Mouse (Mus musculus) neural tube, embryonic 15.5 days (tissue): Measurements from ENCODE around the gene Lrrc1. TPM values are rescaled to one million over a fixed set of nuclear protein-coding genes. Genes with fewer than 3 reads are reported as not detected.

Experiments
- ATAC-seq: fragments of 200-750 bp; cut with Nextera tagmentation; 2 replicates; pipeline ENCODE4 v1.8.0; 2017; ENCODE audit warnings: mild to moderate bottlenecking, moderate TSS enrichment, moderate library complexity; ENCODE audit not compliant: low FRiP score
- H3K27ac ChIP-seq: fragments of 300-500 bp; sonication (generic); replicated peaks from 2 replicates; pipeline ENCODE4 v1.5.1; 2015; ENCODE audit warnings: mild to moderate bottlenecking, inconsistent platforms
- H3K27me3 ChIP-seq: fragments of 300-500 bp; sonication (generic); replicated peaks from 2 replicates; pipeline ENCODE4 v1.6.1; 2015; ENCODE audit warnings: inconsistent platforms
- H3K36me3 ChIP-seq: fragments of 300-500 bp; sonication (generic); 2 replicates; pipeline ENCODE4 v1.6.1; 2015; ENCODE audit warnings: inconsistent platforms
- H3K4me1 ChIP-seq: fragments of 300-500 bp; sonication (generic); 2 replicates; pipeline ENCODE4 v1.6.1; 2015; ENCODE audit warnings: inconsistent platforms
- H3K4me2 ChIP-seq: fragments of 300-500 bp; sonication (generic); 2 replicates; pipeline ENCODE4 v1.6.1; 2015; ENCODE audit warnings: inconsistent platforms, mild to moderate bottlenecking, moderate library complexity
- H3K4me3 ChIP-seq: fragments of 300-500 bp; sonication (generic); replicated peaks from 2 replicates; pipeline ENCODE4 v1.5.1; 2015; ENCODE audit warnings: mild to moderate bottlenecking, inconsistent platforms
- H3K9ac ChIP-seq: fragments of 300-500 bp; sonication (generic); replicated peaks from 2 replicates; pipeline ENCODE4 v1.6.1; 2015; ENCODE audit warnings: mild to moderate bottlenecking, inconsistent platforms
- H3K9me3 ChIP-seq: fragments of 300-500 bp; sonication (generic); replicated peaks from 2 replicates; pipeline ENCODE4 v1.6.1; 2016; ENCODE audit warnings: inconsistent platforms
- WGBS: fragments of 180-500 bp; shearing (Covaris S2); methylation state at CpG from one replicate; pipeline ENCODE4 v1.1.7; 2015; ENCODE audit warnings: mixed read lengths; 5-methylcytosine and 5-hydroxymethylcytosine counted together
- polyA plus RNA-seq: library from polyadenylated mRNA; unstranded; fragments of >200 nt; fragmentation: Nextera tagmentation; extraction: Ambion mirVana; gene quantifications from 2 replicates; pipeline ENCODE4 v1.2.1, GENCODE M21; 2015

Lrrc1 gene
- polyA plus RNA-seq, 1 experiment from 2014 or later = 4.8 TPM

DNA sequence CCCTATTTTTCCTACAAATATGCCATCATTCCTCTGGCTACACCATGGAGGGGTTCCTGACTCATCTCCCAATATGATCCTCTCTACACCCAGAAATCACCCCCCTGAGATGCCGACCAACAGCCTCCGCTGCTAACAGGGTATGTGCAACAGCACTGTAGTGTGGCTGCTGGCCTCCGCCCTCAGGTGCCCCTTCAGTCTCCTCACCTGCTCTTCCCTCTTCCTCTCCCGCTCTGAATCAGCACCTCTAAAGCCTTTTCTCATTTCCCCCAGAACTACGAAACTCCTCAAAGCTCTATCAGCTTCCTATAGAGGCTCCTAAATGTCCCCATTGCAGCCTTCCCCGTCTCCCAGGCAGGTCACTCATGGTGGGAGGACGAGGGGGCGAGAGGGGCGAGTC, 5.4 kb downstream of the Lrrc1 start:
- 94% methylated on average over 9 of the region's 9 CpGs for WGBS
- ATAC-seq = no peak
- Histone ChIP-seq H3K4me3 (no peak overlapping the region), H3K4me2 (no peak overlapping the region), H3K9ac (no peak overlapping the region), H3K4me1 (peaks cover 40% of the 10 kb centered on the region), H3K36me3 (no peaks in the 10 kb centered on the region), H3K9me3 (no peaks in the 10 kb centered on the region), H3K27me3 (no peaks in the 10 kb centered on the region), H3K27ac (no peak overlapping the region)

DNA sequence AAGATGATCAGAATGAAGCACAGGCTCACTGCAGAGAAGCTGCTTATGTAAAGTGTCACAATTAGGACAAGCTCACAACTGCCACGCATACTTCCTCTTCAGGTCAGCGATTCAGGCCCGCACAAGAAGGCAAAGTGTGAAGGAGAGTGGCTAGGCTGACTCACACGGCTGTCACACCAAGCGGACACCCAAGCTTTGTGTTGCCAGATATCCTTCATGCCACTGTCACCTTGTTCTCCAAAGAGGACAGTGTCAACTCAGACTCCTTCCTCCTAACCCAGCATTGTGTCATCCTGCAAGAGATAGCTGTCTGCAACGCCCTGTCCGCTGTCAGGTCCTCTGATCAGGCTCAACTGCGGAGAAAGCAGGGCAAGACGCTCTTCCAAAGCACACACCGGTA, 7.3 kb downstream of the Lrrc1 start:
- no peak overlapping the region for H3K27ac ChIP-seq
- 94% methylated on average over 10 of the region's 10 CpGs for WGBS
- peaks cover 28% of the 10 kb centered on the region for H3K4me1 ChIP-seq
- no peak overlapping the region for H3K4me2 ChIP-seq
- H3K27me3 ChIP-seq = no peaks in the 10 kb centered on the region
- H3K9ac ChIP-seq = no peak overlapping the region
- ATAC-seq = no peak
- H3K9me3 ChIP-seq = no peaks in the 10 kb centered on the region
- no peak overlapping the region for H3K4me3 ChIP-seq
- no peaks in the 10 kb centered on the region for H3K36me3 ChIP-seq

- ATAC-seq = no peak
- Histone ChIP-seq H3K4me1 (peaks cover 23% of the 10 kb centered on the region), H3K27me3 (no peaks in the 10 kb centered on the region), H3K9me3 (no peaks in the 10 kb centered on the region), H3K27ac (no peak overlapping the region), H3K4me3 (no peak overlapping the region), H3K36me3 (no peaks in the 10 kb centered on the region), H3K9ac (no peak overlapping the region), H3K4me2 (no peak overlapping the region)
- 86% methylated on average over 7 of the region's 7 CpGs for WGBS
Observed at GRCm38 (mm10) chr9:77536832-77537231, 7.8 kb downstream of the Lrrc1 start.

GRCm38 (mm10) chr9:77536286-77536685, 8.4 kb downstream of the Lrrc1 start:
- WGBS = 74% methylated on average over 6 of the region's 6 CpGs
- ATAC-seq = no peak
- H3K27ac ChIP-seq = no peak overlapping the region

GRCm38 (mm10) chr9:77535021-77535744, 9.5 kb downstream of the Lrrc1 start:
- Histone ChIP-seq H3K4me1 (peaks cover 23% of the 10 kb centered on the region), H3K4me2 (peak overlapping the region; percentile 22; the same call in 1 of the 2 replicates), H3K9me3 (no peaks in the 10 kb centered on the region), H3K36me3 (no peaks in the 10 kb centered on the region), H3K4me3 (no peak overlapping the region), H3K27me3 (no peaks in the 10 kb centered on the region), H3K9ac (no peak overlapping the region), H3K27ac (no peak overlapping the region)
- no peak for ATAC-seq
- 30% methylated on average over 17 of the region's 17 CpGs for WGBS

More at GRCm38 (mm10) chr9:77536286-77536685, 8.4 kb downstream of the Lrrc1 start:
- Histone ChIP-seq H3K9ac (no peak overlapping the region), H3K36me3 (no peaks in the 10 kb centered on the region), H3K4me1 (peaks cover 23% of the 10 kb centered on the region), H3K4me2 (no peak overlapping the region), H3K27me3 (no peaks in the 10 kb centered on the region), H3K4me3 (no peak overlapping the region), H3K9me3 (no peaks in the 10 kb centered on the region)

DNA sequence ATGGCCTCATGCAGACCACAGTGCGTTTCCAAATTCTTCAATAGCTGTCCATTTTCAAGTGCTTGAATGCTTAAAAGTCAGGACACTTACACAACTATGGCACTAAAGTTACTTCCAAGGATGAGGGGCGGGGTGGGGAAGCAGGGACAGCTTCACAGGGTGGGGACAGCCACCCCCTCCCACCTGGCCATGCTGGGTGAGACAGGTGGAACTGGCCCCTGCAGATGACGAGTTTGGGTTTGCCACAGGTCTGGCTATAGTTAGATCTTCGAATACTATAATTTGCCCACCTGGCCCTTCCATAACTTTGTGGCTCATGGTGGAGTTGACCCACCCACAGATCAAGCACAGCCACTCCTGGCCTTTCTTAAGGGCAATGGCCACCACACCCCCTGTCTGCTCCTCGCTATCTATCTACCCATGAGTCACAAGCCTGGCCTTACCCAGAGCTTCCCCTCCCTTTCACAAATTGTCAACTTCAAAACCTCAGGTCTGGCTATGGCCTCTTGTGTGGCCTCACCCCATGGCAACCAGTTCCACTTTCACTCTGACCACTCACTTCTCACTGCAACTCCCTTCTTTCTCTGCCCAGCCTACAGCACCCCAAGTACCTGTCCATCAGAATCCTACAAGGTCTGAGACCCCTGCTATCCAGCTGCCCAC, 16.2 kb downstream of the Lrrc1 start:
- Histone ChIP-seq H3K4me2 (no peak overlapping the region), H3K9ac (no peak overlapping the region), H3K4me1 (peaks cover 10% of the 10 kb centered on the region; the same call in 1 of the 2 replicates), H3K27me3 (no peaks in the 10 kb centered on the region), H3K27ac (no peak overlapping the region), H3K36me3 (no peaks in the 10 kb centered on the region), H3K4me3 (no peak overlapping the region), H3K9me3 (no peaks in the 10 kb centered on the region)
- no peak for ATAC-seq
- WGBS = 91% methylated on average over 5 of the region's 5 CpGs

DNA sequence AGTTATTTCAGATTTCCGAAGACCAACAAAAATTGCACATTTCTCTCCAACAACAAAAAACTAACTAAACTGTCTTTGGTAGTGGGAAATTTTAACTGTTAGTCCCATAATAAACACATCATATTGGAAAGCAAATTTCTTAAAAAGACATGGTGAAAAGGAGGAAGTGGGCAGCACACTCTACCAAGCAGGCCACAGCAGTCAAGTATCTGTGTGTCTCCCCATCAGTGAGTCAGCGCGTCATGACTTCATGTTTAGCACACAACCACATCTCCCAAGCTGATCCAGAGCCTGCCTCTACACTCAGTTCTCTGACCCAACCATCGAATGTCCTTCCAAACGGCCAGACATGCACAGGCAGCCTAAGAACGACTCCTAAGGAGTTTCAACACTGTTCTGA, 17.5 kb downstream of the Lrrc1 start:
- Histone ChIP-seq H3K4me1 (peaks cover 10% of the 10 kb centered on the region; the same call in 1 of the 2 replicates), H3K9me3 (no peaks in the 10 kb centered on the region), H3K36me3 (no peaks in the 10 kb centered on the region), H3K4me3 (no peak overlapping the region), H3K9ac (no peak overlapping the region), H3K27ac (no peak overlapping the region), H3K27me3 (no peaks in the 10 kb centered on the region), H3K4me2 (no peak overlapping the region)
- 89% methylated on average over 6 of the region's 6 CpGs for WGBS
- no peak for ATAC-seq

- Histone ChIP-seq H3K4me1 (peaks cover 10% of the 10 kb centered on the region; the same call in 1 of the 2 replicates), H3K27me3 (no peaks in the 10 kb centered on the region), H3K9me3 (no peaks in the 10 kb centered on the region), H3K27ac (no peak overlapping the region), H3K36me3 (no peaks in the 10 kb centered on the region), H3K4me3 (no peak overlapping the region), H3K4me2 (no peak overlapping the region), H3K9ac (no peak overlapping the region)
- no peak for ATAC-seq
- WGBS = 56% methylated on average over 2 of the region's 2 CpGs
Observed at GRCm38 (mm10) chr9:77526715-77527114, 18.0 kb downstream of the Lrrc1 start.

DNA sequence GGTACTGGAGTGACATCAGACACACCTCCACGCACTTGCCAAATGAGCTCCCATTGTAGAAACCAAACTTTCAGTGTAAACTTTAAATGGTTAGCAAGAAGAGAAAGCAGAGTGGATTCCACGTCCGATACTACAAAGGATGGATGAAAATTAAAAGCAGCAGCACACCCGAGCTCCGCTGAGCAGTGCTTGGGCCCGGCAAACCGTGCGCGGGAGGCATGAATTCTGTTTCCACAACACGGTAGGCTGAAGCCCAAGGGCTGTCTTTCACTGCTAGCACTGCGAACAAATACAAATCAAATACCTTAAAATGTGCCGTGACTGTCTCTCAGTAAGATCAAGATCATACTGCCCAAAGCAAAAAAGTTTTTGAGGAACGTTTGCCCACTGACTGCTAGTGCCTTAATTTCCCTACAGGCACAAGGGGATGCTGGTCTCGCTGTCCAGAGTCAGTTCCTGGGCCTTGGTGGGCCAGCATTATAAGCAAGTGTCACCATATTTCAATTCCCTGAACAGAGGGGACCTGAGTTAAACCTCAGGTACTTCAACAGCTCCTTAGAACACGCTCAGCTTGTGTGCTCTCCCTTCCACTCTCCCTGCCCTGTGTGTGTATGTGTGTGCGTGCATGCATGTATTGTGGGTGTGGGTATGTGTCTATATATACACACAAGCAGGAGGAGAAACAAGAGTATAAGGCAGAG, 18.9 kb downstream of the Lrrc1 start:
- peaks cover 10% of the 10 kb centered on the region; the same call in 1 of the 2 replicates for H3K4me1 ChIP-seq
- WGBS = 77% methylated on average over 16 of the region's 16 CpGs
- H3K27ac ChIP-seq = no peak overlapping the region
- H3K4me3 ChIP-seq = no peak overlapping the region
- no peaks in the 10 kb centered on the region for H3K9me3 ChIP-seq
- H3K36me3 ChIP-seq = no peaks in the 10 kb centered on the region
- H3K27me3 ChIP-seq = no peaks in the 10 kb centered on the region
- no peak overlapping the region for H3K9ac ChIP-seq
- ATAC-seq = no peak
- H3K4me2 ChIP-seq = no peak overlapping the region

DNA sequence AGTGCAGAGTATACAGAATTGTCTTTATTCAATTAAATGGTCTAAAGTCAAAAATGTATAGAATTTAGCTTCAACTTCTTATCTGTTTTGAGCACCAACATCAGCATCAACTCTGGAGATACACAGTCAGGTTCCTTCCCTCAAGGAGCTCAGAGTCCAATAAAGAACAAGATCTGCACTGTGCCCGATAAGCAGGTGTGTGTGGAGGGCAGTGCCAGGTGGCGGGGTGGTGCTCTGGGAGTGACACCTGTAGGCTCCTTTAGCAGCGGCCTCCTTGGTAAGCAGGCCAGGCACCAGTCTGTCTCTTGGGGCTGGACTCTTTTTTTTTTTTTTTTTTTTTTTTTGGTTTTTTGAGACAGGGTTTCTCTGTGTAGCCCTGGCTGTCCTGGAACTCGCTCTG, 20.9 kb downstream of the Lrrc1 start:
- 97% methylated on average over 4 of the region's 4 CpGs for WGBS
- H3K9me3 ChIP-seq = no peaks in the 10 kb centered on the region
- no peaks in the 10 kb centered on the region for H3K27me3 ChIP-seq

GRCm38 (mm10) chr9:77522476-77522875, 22.2 kb downstream of the Lrrc1 start:
- peaks cover 7% of the 10 kb centered on the region; the same call in 1 of the 2 replicates for H3K4me1 ChIP-seq
- no peak overlapping the region for H3K4me2 ChIP-seq
- H3K9me3 ChIP-seq = no peaks in the 10 kb centered on the region
- no peak overlapping the region for H3K9ac ChIP-seq
- WGBS = 98% methylated on average over 3 of the region's 3 CpGs
- ATAC-seq = no peak
- no peak overlapping the region for H3K4me3 ChIP-seq
- no peaks in the 10 kb centered on the region for H3K36me3 ChIP-seq
- no peaks in the 10 kb centered on the region for H3K27me3 ChIP-seq
- H3K27ac ChIP-seq = no peak overlapping the region

More for the DNA sequence above, 20.9 kb downstream of the Lrrc1 start:
- Histone ChIP-seq H3K4me2 (no peak overlapping the region), H3K9ac (no peak overlapping the region), H3K4me1 (peaks cover 7% of the 10 kb centered on the region; the same call in 1 of the 2 replicates), H3K36me3 (no peaks in the 10 kb centered on the region), H3K27ac (no peak overlapping the region), H3K4me3 (no peak overlapping the region)
- ATAC-seq = no peak
